Mouse (Mus musculus): ENCODE measurements around the gene Gli1.

The Gli1 gene

DNA sequence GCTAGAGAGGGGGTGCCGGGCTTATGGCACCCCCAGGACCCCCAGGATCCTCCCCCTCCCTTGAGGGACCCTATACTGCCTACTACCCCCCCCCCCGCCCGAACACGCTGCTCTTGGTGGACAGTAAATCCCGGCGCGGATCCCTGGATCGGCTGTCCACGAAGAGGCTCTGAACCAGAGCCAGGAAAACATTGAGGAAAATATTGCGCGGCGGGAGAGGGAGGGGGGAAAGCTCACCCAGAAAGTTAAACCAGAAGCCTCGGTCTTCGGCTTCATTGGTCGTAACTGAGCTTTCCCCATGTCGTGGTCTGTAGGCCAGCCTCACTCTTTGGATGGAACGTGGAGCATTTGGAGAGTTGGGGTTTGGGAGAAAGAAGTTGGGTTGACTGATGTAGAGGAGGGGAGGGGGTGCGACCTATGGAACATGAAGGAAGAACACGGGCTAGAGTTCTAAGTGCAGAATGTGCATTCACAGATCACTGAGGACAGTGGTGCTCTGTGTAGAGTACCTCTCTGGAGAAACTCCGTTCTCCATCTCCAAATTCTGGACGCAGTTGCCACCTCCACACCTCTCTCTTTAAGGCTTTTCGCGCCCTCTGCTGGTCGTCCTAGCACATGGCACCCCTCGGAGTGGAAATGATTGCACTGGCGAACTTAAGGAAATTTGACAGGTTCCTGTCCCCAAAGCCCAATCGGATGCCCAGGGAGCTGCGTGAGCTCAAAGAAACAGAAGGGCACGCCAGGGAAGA lies at the start of gene Gli1:
Gli1 (minus strand) TSS at position 84 of the 749 bp plus-strand sequence.
- DNase-seq (ENCODE audit: low spot score), result peak; percentile 67

DNA sequence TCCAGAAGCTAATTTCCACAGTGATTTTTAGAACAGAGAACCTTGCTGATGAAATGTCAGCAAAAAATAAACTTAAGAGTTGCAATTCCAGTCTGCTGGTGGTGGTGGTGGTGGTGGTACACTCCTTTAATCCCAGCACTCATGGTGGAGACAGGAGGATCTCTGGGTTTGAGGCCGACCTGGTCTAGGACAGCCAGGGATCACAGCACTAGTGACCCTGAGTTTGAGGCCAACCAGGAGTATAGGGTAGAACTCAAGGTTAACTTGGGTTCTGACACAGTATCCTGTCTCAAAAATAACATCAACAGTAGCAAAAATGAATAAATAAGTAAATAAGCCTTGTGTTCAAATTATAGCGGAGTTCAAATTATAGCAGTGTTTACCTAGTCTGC lies 40.0 kb upstream of the Gli1 start:
- no peak for DNase-seq (ENCODE audit: low spot score)

DNA sequence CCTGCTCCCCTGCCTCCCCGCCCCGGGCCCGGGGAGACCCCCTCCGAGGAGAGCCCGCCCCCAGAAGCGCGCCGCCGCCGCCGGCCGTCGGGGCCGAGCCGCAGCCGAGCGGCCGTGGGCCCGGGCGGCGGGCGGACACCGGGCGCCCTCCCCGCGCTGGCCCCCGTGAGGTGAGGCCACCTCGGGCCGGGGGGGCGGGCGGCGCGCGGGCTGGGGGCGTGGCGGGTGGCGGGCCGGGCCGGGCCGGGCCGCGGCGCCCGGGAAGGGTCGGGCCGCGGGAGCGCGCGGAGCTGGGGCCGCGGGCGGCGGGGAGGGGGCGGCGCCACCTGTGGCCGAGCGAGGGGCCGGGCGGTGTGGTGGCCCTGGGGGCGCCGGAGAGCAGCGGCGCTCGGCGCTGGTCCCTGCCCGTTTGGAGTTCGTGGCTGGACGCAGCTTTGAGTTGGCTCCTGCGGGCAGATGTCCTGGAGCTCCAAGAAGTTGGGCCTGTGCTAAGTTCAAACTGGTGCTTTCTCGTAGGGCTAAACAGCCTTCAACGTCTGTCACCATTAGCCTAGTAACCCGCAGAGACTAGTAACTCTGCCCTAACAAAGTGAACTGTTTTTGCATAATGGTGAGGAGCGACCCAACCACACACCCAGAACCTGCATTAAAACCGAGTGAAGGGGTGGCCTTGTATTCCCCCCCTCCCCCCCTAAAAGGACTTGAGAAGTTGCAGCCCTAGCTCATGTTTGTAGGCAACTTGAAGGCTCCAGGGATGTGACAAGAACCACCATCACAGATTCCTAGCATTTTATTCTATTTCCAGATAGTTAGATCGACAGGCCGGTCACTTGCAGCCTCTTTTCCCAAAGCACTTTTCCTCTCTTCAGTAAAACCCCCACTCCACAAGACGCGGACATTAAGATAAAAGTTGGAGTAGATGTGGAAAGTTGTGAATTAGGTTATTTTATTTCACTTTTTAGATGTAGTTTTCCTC lies 39.3 kb upstream of the Gli1 start:
- DNase-seq (ENCODE audit: low spot score), result peak; percentile 18

DNA sequence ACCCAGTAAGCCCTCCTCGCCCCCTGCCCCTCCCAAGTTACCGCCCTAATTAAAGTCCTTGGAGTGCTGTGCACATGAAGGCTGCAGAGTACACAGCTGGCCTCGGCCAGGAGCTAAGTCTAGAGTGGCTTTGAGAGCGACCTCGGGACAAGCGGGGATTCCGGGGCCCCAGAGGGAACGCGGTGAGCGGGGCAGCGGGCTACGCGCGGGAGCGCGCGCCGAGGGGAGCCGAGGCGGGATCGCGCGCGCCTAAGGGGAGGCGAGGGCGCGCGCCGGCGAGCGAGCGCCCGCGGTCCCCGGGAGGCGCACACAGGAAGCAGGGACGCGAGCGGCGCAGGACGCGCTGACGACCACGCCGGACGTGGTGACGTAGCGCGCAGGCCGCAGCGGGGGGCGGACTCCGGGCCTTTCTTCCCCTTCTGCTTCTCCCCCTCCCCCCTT lies 38.5 kb upstream of the Gli1 start, which contains the start of gene R3hdm2:
R3hdm2 (plus strand) TSS at position 77 of the 441 bp plus-strand sequence.
- DNase-seq (ENCODE audit: low spot score), result peak; percentile 66

DNA sequence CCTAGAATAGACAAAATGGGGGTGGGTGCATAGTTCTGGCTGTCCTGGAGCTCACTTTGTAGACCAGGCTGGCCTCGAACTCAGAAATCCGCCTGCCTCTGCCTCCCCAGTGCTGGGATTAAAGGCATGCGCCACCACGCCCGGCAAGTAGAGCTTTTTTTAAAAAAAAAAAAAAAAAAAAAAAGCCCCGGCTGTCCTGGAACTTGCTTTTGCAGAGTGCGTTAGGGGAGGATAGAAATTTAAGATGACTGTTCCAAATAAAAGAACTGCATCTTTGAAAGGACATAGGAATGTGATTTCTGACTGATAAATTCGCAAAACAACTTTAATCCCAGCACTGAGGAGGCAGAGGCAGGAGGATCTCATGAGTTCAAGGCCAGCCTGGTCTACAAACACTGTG lies 37.9 kb upstream of the Gli1 start:
- DNase-seq (ENCODE audit: low spot score), result no peak

DNA sequence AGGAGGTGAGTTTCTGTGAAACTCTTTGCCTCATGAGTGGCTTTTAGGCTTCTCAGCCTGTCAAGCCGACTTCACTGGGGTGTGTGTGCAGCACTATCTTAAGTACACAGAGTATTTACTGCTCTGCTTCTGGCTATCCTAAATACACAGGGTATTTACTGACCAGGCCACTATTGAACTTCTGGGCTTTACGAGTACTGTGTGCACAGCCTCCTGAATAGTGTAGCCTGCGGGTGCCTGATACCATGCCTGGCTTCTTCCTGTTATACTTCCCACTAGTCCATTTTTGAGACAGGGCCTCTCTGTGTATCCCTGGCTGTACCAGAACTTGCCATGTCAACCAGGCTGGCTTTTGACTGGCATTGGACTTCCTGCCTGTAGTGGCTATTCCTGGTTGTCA lies 35.9 kb upstream of the Gli1 start:
- no peak for DNase-seq (ENCODE audit: low spot score)

DNA sequence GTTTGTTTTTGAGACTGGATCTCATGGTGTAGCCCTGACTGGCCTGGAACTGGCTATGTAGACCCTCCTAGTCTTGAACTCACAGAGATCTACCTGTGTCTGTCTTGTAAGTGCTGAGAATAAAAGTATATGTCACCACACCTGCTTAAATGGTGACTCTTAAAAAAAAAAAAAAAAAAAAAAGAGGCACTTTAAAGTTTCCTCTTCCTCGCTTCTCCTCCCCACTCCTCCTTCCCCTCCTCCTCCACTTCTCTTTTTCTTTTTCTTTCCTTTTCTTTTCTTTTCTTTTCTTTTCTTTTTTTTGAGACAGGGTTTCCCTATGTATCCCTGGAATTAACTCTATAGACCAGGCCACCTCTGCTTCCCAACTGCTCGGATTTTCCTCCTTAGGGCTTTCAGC lies 29.2 kb upstream of the Gli1 start:
- DNase-seq (ENCODE audit: low spot score), result no peak

DNA sequence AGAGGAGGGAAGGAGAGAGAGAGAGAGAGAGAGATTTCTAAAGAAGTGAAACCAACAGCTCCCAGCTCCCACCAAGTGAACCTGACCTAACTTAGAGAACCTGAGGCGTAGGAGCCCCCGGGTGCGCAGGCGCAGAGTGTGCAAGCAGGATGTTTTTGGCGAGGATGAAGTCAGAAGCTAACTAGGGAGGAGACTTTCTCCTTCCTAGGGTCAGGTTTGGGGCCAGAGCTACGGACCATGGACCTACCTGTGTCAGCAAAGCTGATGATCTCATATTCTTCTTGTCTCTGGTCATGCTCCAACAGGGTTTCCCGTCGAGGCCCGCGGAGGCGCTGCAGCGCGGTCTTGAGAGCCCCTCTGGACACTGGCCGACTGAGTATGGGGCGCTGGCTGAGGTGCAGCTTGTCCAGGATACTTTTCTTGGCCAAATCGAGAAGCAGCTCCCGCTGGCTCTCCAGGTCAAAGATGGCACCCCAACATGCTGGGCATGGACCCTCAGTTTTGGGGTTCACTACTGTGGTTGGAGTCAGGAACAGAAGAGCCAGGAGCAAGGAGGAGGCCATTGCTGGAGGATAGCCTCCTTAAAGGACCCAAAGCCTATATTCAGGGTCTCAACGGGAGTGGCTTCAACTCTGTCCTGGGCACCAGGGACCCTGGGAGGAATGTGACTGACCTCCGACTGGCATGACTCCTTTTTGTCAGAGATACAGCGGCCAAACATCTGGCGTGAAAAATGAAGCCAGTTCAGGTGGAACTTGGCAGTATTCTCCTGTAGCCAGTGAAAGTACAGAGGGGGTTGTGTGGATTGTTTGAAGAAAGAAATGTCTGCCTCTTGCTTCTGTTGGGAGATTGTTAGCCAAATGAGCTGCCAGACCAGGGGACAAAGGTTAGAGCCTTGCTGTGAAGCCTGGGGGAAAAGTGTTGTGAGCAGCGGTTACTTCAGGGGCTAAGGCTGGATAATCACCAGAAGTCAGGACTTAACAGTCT lies 28.4 kb upstream of the Gli1 start, which contains the start of gene Inhbc:
Inhbc (minus strand) TSS at position 598 of the 987 bp plus-strand sequence.
- DNase-seq (ENCODE audit: low spot score), result no peak

DNA sequence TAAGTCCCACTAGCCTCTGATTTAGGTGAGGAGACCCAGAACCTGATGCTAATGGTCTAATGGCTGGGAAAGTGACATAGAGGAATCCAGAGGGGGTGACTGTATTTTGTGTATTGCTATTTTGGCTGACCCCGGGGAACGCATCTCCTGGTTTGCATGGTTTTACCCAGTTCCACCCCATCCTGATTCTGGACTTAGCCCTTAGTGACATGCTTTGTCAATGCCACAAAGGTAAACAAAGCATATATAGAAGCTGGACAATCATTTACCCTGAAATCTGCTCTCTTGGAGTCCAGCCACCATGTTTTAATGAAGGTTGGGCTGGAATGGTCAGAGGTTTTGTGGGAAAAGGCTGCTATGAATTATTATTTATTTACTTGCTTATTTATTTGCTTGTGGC lies 26.5 kb upstream of the Gli1 start:
- DNase-seq (ENCODE audit: low spot score), result no peak

DNA sequence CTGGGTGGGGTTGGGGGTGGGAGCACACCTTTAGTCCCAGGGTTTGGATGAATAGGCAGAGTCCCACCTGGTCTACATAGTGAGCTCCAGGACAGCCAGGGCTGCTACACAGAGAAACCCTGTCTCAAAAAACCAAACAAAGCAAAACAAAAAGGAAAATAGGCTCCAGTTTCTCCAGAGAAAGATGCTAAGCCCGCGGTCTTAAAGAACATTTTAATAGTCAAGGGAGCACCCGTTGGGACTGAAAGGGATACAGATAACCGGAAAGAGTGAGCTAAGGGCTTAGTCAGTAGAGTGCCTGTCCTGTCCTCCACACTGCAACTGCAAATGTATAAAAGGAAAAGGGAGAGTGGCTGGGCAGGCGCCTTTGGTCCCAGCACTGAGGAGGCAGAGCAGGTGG lies 25.3 kb upstream of the Gli1 start:
- no peak for DNase-seq (ENCODE audit: low spot score)

DNA sequence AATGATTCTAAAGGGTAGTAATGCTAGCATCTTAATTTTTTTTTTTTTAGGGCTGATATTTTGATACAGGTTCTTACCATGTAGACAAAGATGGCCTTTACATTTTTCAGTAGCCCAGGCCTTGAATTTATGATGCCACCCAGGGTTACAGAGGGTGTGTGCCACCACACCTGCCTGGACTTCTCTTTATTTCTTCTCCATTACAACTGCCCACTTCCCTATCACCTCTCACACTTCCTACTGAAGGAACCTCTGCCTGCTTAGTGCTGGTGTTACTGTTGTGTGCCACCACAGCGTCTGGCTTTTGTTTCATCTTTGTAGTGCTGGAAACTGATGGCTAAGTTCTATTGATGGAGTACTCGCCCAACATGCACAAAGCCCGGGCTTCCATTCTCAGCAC lies 18.9 kb upstream of the Gli1 start:
- DNase-seq (ENCODE audit: low spot score), result no peak

DNA sequence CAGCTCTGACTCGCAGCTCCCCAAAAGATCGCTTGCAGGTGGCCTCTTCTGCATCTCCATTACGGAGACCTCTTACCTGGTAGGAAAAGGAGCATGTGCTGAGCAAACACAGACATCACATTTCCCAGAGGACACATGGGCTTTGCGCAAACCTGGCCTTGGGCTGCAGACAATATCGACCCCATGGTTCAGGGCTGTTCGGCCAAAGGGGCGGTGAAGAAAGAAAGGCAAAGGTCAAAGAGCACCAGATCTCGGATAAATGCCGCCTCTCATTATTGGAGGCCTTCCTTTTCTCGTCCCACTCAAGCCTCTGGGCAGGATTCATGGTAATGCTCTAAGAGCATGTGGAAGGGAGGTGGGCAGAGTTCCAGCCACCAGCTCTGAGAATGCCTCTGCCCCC lies 13.6 kb upstream of the Gli1 start:
- DNase-seq (ENCODE audit: low spot score), result no peak

DNA sequence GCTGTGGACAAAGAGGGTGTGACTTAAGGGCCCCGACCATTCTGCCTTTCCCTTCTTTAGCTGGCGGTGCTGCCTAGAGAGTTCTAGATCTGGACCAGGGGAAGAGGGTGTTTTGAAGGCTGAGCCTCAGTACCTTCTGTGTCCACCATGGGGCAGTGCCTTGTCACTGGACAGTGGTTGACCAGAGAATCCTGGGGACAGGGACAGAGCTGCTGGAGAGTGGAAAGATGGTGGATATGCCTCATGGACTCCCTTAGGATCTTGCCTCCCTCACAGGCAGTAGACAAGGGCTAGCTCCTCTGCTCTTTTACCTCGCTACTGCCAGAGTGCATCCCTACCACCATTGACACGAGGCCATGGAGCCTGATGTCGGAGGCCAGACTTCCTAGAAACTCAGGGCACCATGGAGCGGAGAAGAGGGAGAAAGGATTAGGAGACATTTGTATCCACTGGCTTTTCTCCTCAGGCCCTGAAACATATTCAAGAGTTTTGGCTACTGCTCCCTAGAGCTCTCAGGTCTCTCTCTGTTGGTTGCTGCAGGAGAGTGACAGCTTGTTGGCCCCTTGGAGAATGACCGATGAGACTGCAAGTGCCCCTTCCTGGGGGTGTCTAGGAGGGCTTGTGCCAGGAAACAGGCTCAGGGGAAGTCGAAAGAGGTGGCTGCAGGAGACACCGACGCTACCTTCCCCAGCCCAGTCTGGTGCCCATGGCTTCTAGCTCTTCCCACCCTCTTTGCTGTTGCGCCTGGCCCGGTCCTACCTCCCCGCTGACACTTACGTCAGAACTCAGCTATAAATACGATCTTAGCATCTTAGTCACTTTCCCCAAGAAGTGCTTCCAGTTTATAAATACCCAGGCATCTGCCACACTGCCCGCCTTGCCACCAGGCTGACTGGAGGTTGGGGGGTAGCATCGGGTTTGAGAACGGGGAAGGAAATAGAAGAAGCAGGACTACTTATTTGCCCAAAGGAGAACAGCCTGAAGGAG lies 12.4 kb upstream of the Gli1 start, which contains the start of gene Inhbe:
Inhbe (minus strand) TSS at position 503 of the 987 bp plus-strand sequence.
- DNase-seq (ENCODE audit: low spot score), result no peak

DNA sequence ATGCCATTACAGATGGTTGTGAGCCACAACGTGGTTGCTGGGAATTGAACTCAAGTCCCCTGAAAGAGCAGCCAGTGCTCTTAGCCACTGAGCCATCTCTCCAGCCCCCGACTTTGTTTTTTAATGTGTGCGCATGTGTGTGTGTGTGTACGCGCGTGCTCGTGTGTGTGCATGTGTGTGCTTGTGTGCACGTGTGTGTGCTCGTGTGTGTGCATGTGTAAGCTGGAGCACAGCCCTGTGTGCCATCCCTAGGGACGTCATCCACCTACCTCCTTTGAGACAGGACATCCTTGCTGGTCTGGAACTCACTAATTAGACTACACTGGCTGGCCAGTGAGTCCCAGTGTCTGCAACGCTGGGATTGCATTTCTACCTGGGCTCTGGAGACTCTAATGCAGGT lies 11.0 kb upstream of the Gli1 start:
- no peak for DNase-seq (ENCODE audit: low spot score)

DNA sequence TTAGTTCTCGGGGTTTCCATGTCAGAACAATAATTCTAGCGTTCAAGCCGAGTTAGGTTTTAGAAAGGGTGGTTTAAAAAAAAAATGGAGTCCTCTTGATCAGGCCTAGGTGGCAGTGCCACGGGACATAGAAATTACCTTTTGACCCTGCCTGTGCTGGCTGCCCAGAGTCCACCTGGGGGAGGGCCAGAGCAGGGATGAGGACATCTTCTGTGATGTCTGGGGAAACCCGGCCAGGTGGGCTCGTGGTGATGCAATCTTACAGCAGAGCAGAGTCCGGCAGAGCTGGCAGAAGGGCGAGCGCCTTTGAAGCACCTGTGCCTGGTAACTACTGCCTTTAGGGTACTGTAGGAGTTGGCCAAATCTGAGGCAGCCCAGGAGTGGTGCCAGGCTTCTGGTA lies 10.4 kb upstream of the Gli1 start:
- no peak for DNase-seq (ENCODE audit: low spot score)

DNA sequence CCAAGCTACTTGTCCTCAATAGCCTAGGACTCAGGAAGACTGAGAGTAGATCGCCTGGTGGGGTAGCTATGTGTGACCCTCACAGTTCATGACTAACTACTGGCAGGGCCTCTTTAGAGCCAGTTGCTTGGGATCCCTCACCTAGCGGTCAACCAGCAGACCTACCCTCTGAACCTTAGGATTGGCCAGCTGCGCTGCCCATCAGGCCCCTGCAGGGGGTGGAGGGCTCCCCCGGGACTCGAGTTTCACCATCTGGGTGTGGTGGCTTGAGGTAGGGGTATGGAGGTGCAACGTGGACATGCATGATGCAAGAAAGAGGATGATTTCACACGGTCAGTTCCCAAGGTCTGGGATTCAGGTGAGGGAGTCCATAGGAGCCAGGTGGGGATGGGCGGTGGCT lies 9.9 kb upstream of the Gli1 start:
- DNase-seq (ENCODE audit: low spot score), result no peak

DNA sequence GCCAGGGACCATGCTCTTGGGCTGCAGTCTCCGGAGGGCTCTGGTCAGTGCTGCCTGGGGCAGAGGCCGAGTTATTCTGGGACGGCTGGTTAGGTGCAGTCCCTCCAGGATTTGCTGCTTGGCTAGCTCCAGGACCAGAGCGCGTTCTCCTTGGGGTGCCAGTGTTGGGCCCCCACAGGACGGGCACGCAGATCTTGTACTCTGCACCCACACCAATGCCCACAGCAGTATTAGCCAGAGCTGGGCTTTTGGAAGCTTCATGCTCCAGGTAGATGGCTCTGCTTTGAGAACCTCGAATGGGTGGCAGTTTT lies 9.5 kb upstream of the Gli1 start:
- DNase-seq (ENCODE audit: low spot score), result no peak

DNA sequence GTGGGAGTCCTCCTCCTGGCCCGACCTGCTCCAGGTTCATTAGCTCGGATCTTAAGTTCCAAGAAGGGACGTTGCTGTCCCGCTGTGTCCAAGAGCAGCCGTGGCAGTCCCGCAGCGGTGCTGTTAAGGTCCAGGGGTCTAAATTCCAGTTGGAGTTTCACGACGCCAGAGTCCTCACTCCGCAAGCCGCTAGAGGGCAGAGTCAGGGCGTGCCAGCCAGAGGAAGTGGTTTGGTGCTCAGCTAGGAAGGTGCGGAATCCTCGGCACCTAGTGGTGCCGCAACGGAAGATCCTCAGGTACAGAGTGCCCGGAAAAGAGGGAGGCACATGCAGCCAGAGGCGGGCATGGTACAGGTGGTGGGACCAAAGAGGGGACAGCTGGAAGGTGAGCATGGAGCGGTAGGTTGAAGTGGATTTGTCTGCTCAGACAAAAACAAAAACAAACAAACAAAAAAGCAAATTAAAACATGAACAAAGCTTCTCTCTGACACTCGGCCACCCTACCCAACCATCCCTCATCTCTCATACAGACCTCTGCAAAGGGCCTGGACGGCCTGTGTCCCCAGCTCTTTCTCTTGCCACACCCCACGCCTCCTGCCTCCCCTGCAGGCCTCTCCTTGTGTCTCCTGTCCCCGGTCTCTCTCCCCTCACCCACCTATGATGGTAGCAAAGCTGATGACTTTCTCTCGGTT lies 9.0 kb upstream of the Gli1 start:
- no peak for DNase-seq (ENCODE audit: low spot score)

DNA sequence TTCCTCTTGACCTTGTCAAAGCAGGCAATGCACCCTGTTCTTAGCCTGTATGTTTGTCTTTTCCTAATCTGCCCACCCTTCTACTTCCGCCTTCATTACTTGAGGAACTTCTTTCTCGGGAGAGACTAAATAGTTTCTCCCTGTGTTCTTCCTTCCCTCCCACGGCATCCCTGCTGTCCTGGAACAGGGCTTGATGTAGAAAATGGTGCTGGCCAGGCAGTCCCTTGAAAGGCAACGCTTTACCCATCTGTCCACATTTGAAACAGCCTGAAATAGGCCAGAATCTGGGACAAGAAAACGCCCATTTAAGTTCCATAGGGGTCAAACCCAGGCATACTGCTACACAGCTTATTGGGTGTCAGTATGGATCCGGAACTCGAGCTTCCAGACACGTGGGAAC lies 8.0 kb upstream of the Gli1 start:
- DNase-seq (ENCODE audit: low spot score), result no peak

DNA sequence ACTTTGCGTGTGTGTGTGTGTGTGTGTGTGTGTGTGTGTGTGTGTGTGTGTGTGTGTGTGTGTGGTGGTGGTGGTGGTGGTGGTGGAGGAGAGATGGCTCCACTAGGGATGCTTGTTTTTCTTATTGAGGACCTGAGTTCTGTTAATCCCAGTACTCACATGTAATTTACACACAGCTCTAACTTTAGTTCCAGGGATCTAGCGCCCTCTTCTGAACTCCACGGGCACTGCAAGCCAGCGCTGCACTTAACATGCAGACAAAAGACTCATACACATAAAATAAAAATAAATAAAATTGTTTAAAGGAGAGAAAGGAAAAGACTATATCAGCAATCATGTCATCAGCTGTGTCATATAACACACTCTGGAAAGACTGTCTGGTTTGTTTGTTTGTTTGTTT lies 7.2 kb upstream of the Gli1 start:
- DNase-seq (ENCODE audit: low spot score), result no peak

Data from urinary bladder, postnatal 10 days (tissue).